Mouse (Mus musculus) cortical plate, adult 2 months (tissue): ENCODE measurements around the gene Dner. TPM values are rescaled to one million over a fixed set of nuclear protein-coding genes. Genes with fewer than 3 reads are reported as not detected.

Experiments used
- H3K27ac ChIP-seq: fragments of 200-500 bp; 2 replicates; pipeline ENCODE4 v1.5.1; 2012; ENCODE audit warnings: low read length, control low read depth, inconsistent platforms; ENCODE audit not compliant: insufficient read depth
- H3K4me1 ChIP-seq: fragments of 200-500 bp; 2 replicates; pipeline ENCODE4 v1.6.1; 2011; ENCODE audit warnings: low read length; ENCODE audit not compliant: control insufficient read depth, insufficient read depth
- H3K4me3 ChIP-seq: fragments of 200-500 bp; 2 replicates; pipeline ENCODE4 v1.5.1; 2011; ENCODE audit warnings: mild to moderate bottlenecking, low read length, control low read depth; ENCODE audit not compliant: insufficient read depth
- CTCF ChIP-seq: fragments of 200-500 bp; IDR thresholded peaks from 2 replicates; pipeline ENCODE4 v1.5.1; 2011; ENCODE audit warnings: mild to moderate bottlenecking, control low read depth, low read length; ENCODE audit not compliant: insufficient read depth; ENCODE audit errors: extremely low read depth
- POLR2A ChIP-seq: fragments of 200-500 bp; IDR thresholded peaks from 2 replicates; pipeline ENCODE4 v1.6.1; 2011; ENCODE audit warnings: mild to moderate bottlenecking, low read length, control low read depth; ENCODE audit not compliant: insufficient read depth; ENCODE audit errors: extremely low read depth
- polyA plus RNA-seq: library from polyadenylated mRNA; depleted of rRNA; stranded (reverse); fragments of >200 nt; gene quantifications from 2 replicates; pipeline ENCODE4 v1.2.3, GENCODE M21; 2012

Gene Dner
- polyA plus RNA-seq, 1 experiment, result 75.0 TPM

- TF ChIP-seq CTCF (no peak), POLR2A (no peak)
- H3K27ac ChIP-seq, result no peak overlapping the region
- no peak overlapping the region for H3K4me3 ChIP-seq
- peaks cover 2% of the 10 kb centered on the region; the same call in 1 of the 2 replicates for H3K4me1 ChIP-seq
Observed at GRCm38 (mm10) chr1:84396787-84397186, 299.2 kb downstream of the Dner start.

- Histone ChIP-seq H3K4me3 (no peak overlapping the region), H3K27ac (no peak overlapping the region)
Observed at GRCm38 (mm10) chr1:84395928-84396327, 300.1 kb downstream of the Dner start.

GRCm38 (mm10) chr1:84390961-84391360 lies 305.1 kb downstream of the Dner start:
- Histone ChIP-seq H3K27ac (no peak overlapping the region), H3K4me1 (peaks cover 9% of the 10 kb centered on the region), H3K4me3 (no peak overlapping the region)
- TF ChIP-seq CTCF, result no peak
- TF ChIP-seq POLR2A, result no peak

More at GRCm38 (mm10) chr1:84395928-84396327, 300.1 kb downstream of the Dner start:
- peaks cover 2% of the 10 kb centered on the region; the same call in 1 of the 2 replicates for H3K4me1 ChIP-seq
- no peak for TF ChIP-seq CTCF
- TF ChIP-seq POLR2A, result no peak

GRCm38 (mm10) chr1:84387616-84388015 lies 308.4 kb downstream of the Dner start:
- Histone ChIP-seq H3K27ac (no peak overlapping the region), H3K4me3 (no peak overlapping the region)
- TF ChIP-seq POLR2A (no peak), CTCF (no peak)

GRCm38 (mm10) chr1:84386481-84387146 lies 309.4 kb downstream of the Dner start:
- no peak overlapping the region for H3K27ac ChIP-seq
- TF ChIP-seq CTCF, result no peak
- TF ChIP-seq POLR2A, result no peak
- no peak overlapping the region for H3K4me3 ChIP-seq
- H3K4me1 ChIP-seq, result peaks cover 9% of the 10 kb centered on the region

More at GRCm38 (mm10) chr1:84387616-84388015, 308.4 kb downstream of the Dner start:
- H3K4me1 ChIP-seq, result peaks cover 9% of the 10 kb centered on the region

- Histone ChIP-seq H3K4me3 (no peak overlapping the region), H3K27ac (no peak overlapping the region), H3K4me1 (peaks cover 9% of the 10 kb centered on the region)
- TF ChIP-seq POLR2A (no peak), CTCF (no peak)
Observed at GRCm38 (mm10) chr1:84382709-84383108, 313.3 kb downstream of the Dner start.

GRCm38 (mm10) chr1:84382064-84382463 lies 314.0 kb downstream of the Dner start:
- Histone ChIP-seq H3K4me1 (peaks cover 6% of the 10 kb centered on the region), H3K4me3 (no peak overlapping the region), H3K27ac (no peak overlapping the region)
- TF ChIP-seq POLR2A (no peak), CTCF (no peak)

- H3K4me1 ChIP-seq, result no peaks in the 10 kb centered on the region
- H3K27ac ChIP-seq, result no peak overlapping the region
- TF ChIP-seq POLR2A, result no peak
- no peak for TF ChIP-seq CTCF
Observed at GRCm38 (mm10) chr1:84380895-84381294, 315.1 kb downstream of the Dner start.

GRCm38 (mm10) chr1:84367733-84368132 lies 328.3 kb downstream of the Dner start:
- no peak overlapping the region for H3K27ac ChIP-seq
- H3K4me3 ChIP-seq, result no peak overlapping the region
- TF ChIP-seq POLR2A (no peak), CTCF (no peak)
- H3K4me1 ChIP-seq, result peaks cover 8% of the 10 kb centered on the region

More at GRCm38 (mm10) chr1:84380895-84381294, 315.1 kb downstream of the Dner start:
- no peak overlapping the region for H3K4me3 ChIP-seq

GRCm38 (mm10) chr1:84366553-84366952 lies 329.5 kb downstream of the Dner start:
- H3K4me3 ChIP-seq, result no peak overlapping the region
- TF ChIP-seq CTCF (no peak), POLR2A (no peak)
- peaks cover 8% of the 10 kb centered on the region for H3K4me1 ChIP-seq
- H3K27ac ChIP-seq, result no peak overlapping the region
